Mouse (Mus musculus): Measurements from ENCODE around the gene Ccdc63.
A peak's percentile ranks its signal among the peaks of the same experiment; 100 is the strongest.
"Not testable (repeated sequence)": the region's sequence is repeated elsewhere in the genome, so short reads cannot be mapped to it uniquely, and the experiment has no call there.

Gene Ccdc63

GRCm38 (mm10) chr5:122140723-122141122 is at the start of gene Ccdc63:
Ccdc63 (minus strand) TSS chr5:122140823.
- DNase-seq (ENCODE audit: low spot score), result no peak

- DNase-seq (ENCODE audit: low spot score), result no peak
Observed at GRCm38 (mm10) chr5:122189115-122189514, 48.5 kb upstream of the Ccdc63 start.

GRCm38 (mm10) chr5:122184858-122185257 is 44.2 kb upstream of the Ccdc63 start:
- not testable (repeated sequence) for DNase-seq (ENCODE audit: low spot score)

- DNase-seq (ENCODE audit: low spot score), result no peak
Observed at GRCm38 (mm10) chr5:122184283-122184806, 43.7 kb upstream of the Ccdc63 start.

- DNase-seq (ENCODE audit: low spot score), result no peak
Observed at GRCm38 (mm10) chr5:122179665-122180064, 39.0 kb upstream of the Ccdc63 start.

- no peak for DNase-seq (ENCODE audit: low spot score)
Observed at GRCm38 (mm10) chr5:122176398-122176797, 35.8 kb upstream of the Ccdc63 start.

GRCm38 (mm10) chr5:122175961-122176360 is 35.3 kb upstream of the Ccdc63 start:
- DNase-seq (ENCODE audit: low spot score), result no peak

GRCm38 (mm10) chr5:122175402-122175801 is 34.8 kb upstream of the Ccdc63 start:
- no peak for DNase-seq (ENCODE audit: low spot score)

- no peak for DNase-seq (ENCODE audit: low spot score)
Observed at GRCm38 (mm10) chr5:122171058-122171457, 30.4 kb upstream of the Ccdc63 start.

- no peak for DNase-seq (ENCODE audit: low spot score)
Observed at GRCm38 (mm10) chr5:122168344-122169069, 27.9 kb upstream of the Ccdc63 start.

GRCm38 (mm10) chr5:122166636-122167161 is 26.1 kb upstream of the Ccdc63 start:
- no peak for DNase-seq (ENCODE audit: low spot score)

- no peak for DNase-seq (ENCODE audit: low spot score)
Observed at GRCm38 (mm10) chr5:122165233-122165915, 24.8 kb upstream of the Ccdc63 start.

- no peak for DNase-seq (ENCODE audit: low spot score)
Observed at GRCm38 (mm10) chr5:122164011-122164410, 23.4 kb upstream of the Ccdc63 start.

- no peak for DNase-seq (ENCODE audit: low spot score)
Observed at GRCm38 (mm10) chr5:122163194-122163593, 22.6 kb upstream of the Ccdc63 start.

- no peak for DNase-seq (ENCODE audit: low spot score)
Observed at GRCm38 (mm10) chr5:122158557-122159515, 18.2 kb upstream of the Ccdc63 start.

- peak; percentile 91 for DNase-seq (ENCODE audit: low spot score)
Observed at GRCm38 (mm10) chr5:122157827-122158381, 17.3 kb upstream of the Ccdc63 start, which contains the start of gene Ppp1cc. Ppp1cc (plus strand) TSS chr5:122158278.

- DNase-seq (ENCODE audit: low spot score), result no peak
Observed at GRCm38 (mm10) chr5:122156486-122156885, 15.9 kb upstream of the Ccdc63 start.

- DNase-seq (ENCODE audit: low spot score), result no peak
Observed at GRCm38 (mm10) chr5:122155613-122156012, 15.0 kb upstream of the Ccdc63 start.

- DNase-seq (ENCODE audit: low spot score), result no peak
Observed at GRCm38 (mm10) chr5:122154782-122155181, 14.2 kb upstream of the Ccdc63 start.

- no peak for DNase-seq (ENCODE audit: low spot score)
Observed at GRCm38 (mm10) chr5:122154006-122154405, 13.4 kb upstream of the Ccdc63 start.

- not testable (repeated sequence) for DNase-seq (ENCODE audit: low spot score)
Observed at GRCm38 (mm10) chr5:122152508-122152907, 11.9 kb upstream of the Ccdc63 start.
